Mouse (Mus musculus) midbrain, embryonic 16.5 days (tissue): ENCODE measurements around the gene Mphosph10. TPM values are rescaled to one million over a fixed set of nuclear protein-coding genes. Genes with fewer than 3 reads are reported as not detected.

Experiments
- ATAC-seq: fragments of 200-750 bp; cut with Nextera tagmentation; 2 replicates; pipeline ENCODE4 v1.8.0; 2017; ENCODE audit warnings: moderate TSS enrichment
- H3K27ac ChIP-seq: fragments of 300-500 bp; sonication (generic); 2 replicates; pipeline ENCODE4 v1.5.1; 2014; ENCODE audit warnings: mild to moderate bottlenecking, low read length, mixed read lengths
- H3K27me3 ChIP-seq: fragments of 300-500 bp; sonication (generic); 2 replicates; pipeline ENCODE4 v1.6.1; 2014; ENCODE audit warnings: low read depth, low read length, mixed read lengths; ENCODE audit not compliant: control insufficient read depth, insufficient read depth
- H3K36me3 ChIP-seq: fragments of 300-500 bp; sonication (generic); 2 replicates; pipeline ENCODE4 v1.6.1; 2014; ENCODE audit warnings: mild to moderate bottlenecking, low read length, moderate library complexity, mixed read lengths; ENCODE audit not compliant: control insufficient read depth, insufficient read depth
- H3K4me1 ChIP-seq: fragments of 300-500 bp; sonication (generic); 2 replicates; pipeline ENCODE4 v1.6.1; 2014; ENCODE audit warnings: mild to moderate bottlenecking, low read length, mixed read lengths; ENCODE audit not compliant: control insufficient read depth, insufficient read depth
- H3K4me2 ChIP-seq: fragments of 300-500 bp; sonication (generic); 2 replicates; pipeline ENCODE4 v1.6.1; 2014; ENCODE audit warnings: mild to moderate bottlenecking, low read length, mixed read lengths
- H3K4me3 ChIP-seq: fragments of 300-500 bp; sonication (generic); 2 replicates; pipeline ENCODE4 v1.5.1; 2014; ENCODE audit warnings: low read depth, mild to moderate bottlenecking, low read length, moderate library complexity, mixed read lengths
- H3K9ac ChIP-seq: fragments of 300-500 bp; sonication (generic); 2 replicates; pipeline ENCODE4 v1.6.1; 2014; ENCODE audit warnings: low read depth, low read length, mixed read lengths
- H3K9me3 ChIP-seq: fragments of 300-500 bp; sonication (generic); replicated peaks from 2 replicates; pipeline ENCODE4 v1.6.1; 2014; ENCODE audit warnings: mild to moderate bottlenecking, low read length, mixed read lengths; ENCODE audit not compliant: control insufficient read depth, poor library complexity, severe bottlenecking
- WGBS: fragments of 180-500 bp; shearing (Covaris S2); extraction: QIAGEN DNeasy Blood & Tissue Kit; methylation state at CpG from one replicate; pipeline ENCODE4 v1.1.7; 2014; 5-methylcytosine and 5-hydroxymethylcytosine counted together
- polyA plus RNA-seq: library from polyadenylated mRNA; unstranded; fragments of >200 nt; fragmentation: Nextera tagmentation; extraction: Ambion mirVana; gene quantifications from 2 replicates; pipeline ENCODE4 v1.2.1, GENCODE M21; 2015

Gene Mphosph10
- polyA plus RNA-seq, 1 experiment from 2014 or later: 22.6 TPM

GRCm38 (mm10) chr7:64326892-64327291, 65.2 kb downstream of the Mphosph10 start:
- Histone ChIP-seq H3K9ac (no peak overlapping the region), H3K4me2 (no peak overlapping the region), H3K4me3 (no peak overlapping the region), H3K27ac (no peak overlapping the region), H3K4me1 (no peaks in the 10 kb centered on the region), H3K9me3 (no peaks in the 10 kb centered on the region), H3K27me3 (no peaks in the 10 kb centered on the region), H3K36me3 (no peaks in the 10 kb centered on the region)
- WGBS: 13% methylated on average over 1 of the region's 1 CpGs
- peak; percentile 39; the same call in 1 of the 2 replicates for ATAC-seq

Other genes with a start within 250 kb of the Mphosph10 start
- 0.15 and 0.20 TPM in 2 replicates for gene Trpm1, start 238.4 kb downstream of the Mphosph10 start, polyA plus RNA-seq
- gene Mtmr10, start 104.6 kb downstream of the Mphosph10 start, polyA plus RNA-seq: 8.8 and 9.9 TPM in 2 replicates
- 5.1 and 7.1 TPM in 2 replicates for gene Fan1, start 18.2 kb downstream of the Mphosph10 start, polyA plus RNA-seq
- 36.7 and 43.8 TPM in 2 replicates for gene Mcee, start 339 bp upstream of the Mphosph10 start, polyA plus RNA-seq
- 204 and 208 TPM in 2 replicates for gene Apba2, start 109.4 kb upstream of the Mphosph10 start, polyA plus RNA-seq